Mouse (Mus musculus) mouse embryonic stem cell (cell line): ENCODE measurements around the gene Foxd1.

Experiments used
- in situ Hi-C, 2 experiments: fragments of 300-500 bp; cut with MboI; formaldehyde crosslinking; loops; 1 replicate in 1 of 2; 3 replicates in 1 of 2; pipeline ENCODE4 v1.14.3; 2019 to 2020; ENCODE audit warnings: low sequenced_read_pairs in 2 of 2, low pct_unique_long_range_greater_than_20kb in 1 of 2, mixed read lengths in 1 of 2; ENCODE audit not compliant: unreplicated experiment in 1 of 2

Foxd1 gene

GRCm38 (mm10) chr13:98369046-98369445, 15.0 kb downstream of the Foxd1 start:
- in situ Hi-C loops: no loop called here

GRCm38 (mm10) chr13:98374560-98374959, 20.5 kb downstream of the Foxd1 start:
- in situ Hi-C loops: no loop called here

GRCm38 (mm10) chr13:98374979-98375378, 20.9 kb downstream of the Foxd1 start:
- in situ Hi-C loops: no loop called here

- in situ Hi-C loops: no loop called here
Measured at GRCm38 (mm10) chr13:98377746-98378145, 23.7 kb downstream of the Foxd1 start.

- in situ Hi-C loops: no loop called here
Measured at GRCm38 (mm10) chr13:98382751-98383150, 28.7 kb downstream of the Foxd1 start.

GRCm38 (mm10) chr13:98383911-98384498, 30.0 kb downstream of the Foxd1 start:
- in situ Hi-C loops: no loop called here

- in situ Hi-C loops: no loop called here
Measured at GRCm38 (mm10) chr13:98385877-98386276, 31.8 kb downstream of the Foxd1 start.

- in situ Hi-C loops: no loop called here
Measured at GRCm38 (mm10) chr13:98389092-98389491, 35.0 kb downstream of the Foxd1 start.

- in situ Hi-C loops: no loop called here
Measured at GRCm38 (mm10) chr13:98390363-98390762, 36.3 kb downstream of the Foxd1 start.

- in situ Hi-C loops: no loop called here
Measured at GRCm38 (mm10) chr13:98390771-98391634, 37.0 kb downstream of the Foxd1 start.

- in situ Hi-C loops: no loop called here
Measured at GRCm38 (mm10) chr13:98391635-98391990, 37.6 kb downstream of the Foxd1 start.

- in situ Hi-C loops: no loop called here
Measured at GRCm38 (mm10) chr13:98392031-98392430, 38.0 kb downstream of the Foxd1 start.

- in situ Hi-C loops: no loop called here
Measured at GRCm38 (mm10) chr13:98393356-98394070, 39.5 kb downstream of the Foxd1 start.
